Comparison of ENCODE assay signal across 7 mouse cellular contexts in genomic region chr4:32656918-32657662, GRCm38 (mm10). TPM values are rescaled to one million over a fixed set of nuclear protein-coding genes. Genes with fewer than 3 reads are reported as not detected.
DNase-seq lines count a peak whose midpoint lies in the region; ATAC-seq lines count a peak whose summit lies in the region.

Mdn1 (plus strand) TSS chr4:32657119.

- H3K27ac ChIP-seq in intestine, embryonic 16.5 days (ENCODE audit: low read length) = peak within 1 kb of the TSS; percentile 57; the same call in 1 of the 2 replicates
- H3K27ac ChIP-seq in midbrain, embryonic 11.5 days (ENCODE audit: low read depth, low read length) = peak within 1 kb of the TSS; percentile 59; the same call in 1 of the 2 replicates

- intact Hi-C loops in left cerebral cortex, postnatal 36 days (cut with DNase I) = no loop called here

- H3K4me1 ChIP-seq in intestine, embryonic 16.5 days (ENCODE audit: control insufficient read depth, insufficient read depth, low read length) = 0 out of 2 replicates have a peak, but pooled peaks cover 7% of the 10 kb centered on the region
- peaks cover 7% of the 10 kb centered on the region for H3K4me1 ChIP-seq in midbrain, embryonic 11.5 days (ENCODE audit: control insufficient read depth, insufficient read depth, low read length)

- H3K4me3 ChIP-seq in intestine, embryonic 16.5 days (ENCODE audit: low read length) = peak within 1 kb of the TSS; percentile 88
- peak within 1 kb of the TSS; percentile 94 for H3K4me3 ChIP-seq in midbrain, embryonic 11.5 days (ENCODE audit: low read depth, low read length)

- H3K9ac ChIP-seq in intestine, embryonic 16.5 days (ENCODE audit: low read depth, low read length) = peak within 1 kb of the TSS; percentile 79
- H3K9ac ChIP-seq in midbrain, embryonic 11.5 days (ENCODE audit: low read length) = peak within 1 kb of the TSS; percentile 76

- peak; percentile 94 for ATAC-seq in intestine, embryonic 16.5 days
- ATAC-seq in midbrain, embryonic 11.5 days (ENCODE audit: low FRiP score) = peak; percentile 94

- no peaks in the 10 kb centered on the region for H3K27me3 ChIP-seq in intestine, embryonic 16.5 days (replicated peaks; ENCODE audit: control insufficient read depth, insufficient read depth, low read length)
- H3K27me3 ChIP-seq in midbrain, embryonic 11.5 days (ENCODE audit: control insufficient read depth, insufficient read depth, low read length) = no peaks in the 10 kb centered on the region

- peak within 1 kb of the TSS; percentile 69 for H3K4me2 ChIP-seq in intestine, embryonic 16.5 days (ENCODE audit: low read depth, low read length)
- H3K4me2 ChIP-seq in midbrain, embryonic 11.5 days = peak within 1 kb of the TSS; percentile 72

- WGBS in intestine, embryonic 16.5 days = under 1% methylated on average over 68 of the region's 68 CpGs
- under 1% methylated on average over 68 of the region's 68 CpGs for WGBS in midbrain, embryonic 11.5 days

- 0 out of 2 replicates have a peak, but pooled peaks cover 3% of the 10 kb centered on the region for H3K36me3 ChIP-seq in intestine, embryonic 16.5 days (ENCODE audit: control insufficient read depth, insufficient read depth, low read length)
- H3K36me3 ChIP-seq in midbrain, embryonic 11.5 days (ENCODE audit: control insufficient read depth, insufficient read depth, low read length) = no peaks in the 10 kb centered on the region

- peak; percentile 91 for DNase-seq in adrenal gland, adult 8-10 months
- DNase-seq in embryo, embryonic 9.5 days (ENCODE audit: extremely low spot score) = peak; percentile 96
- DNase-seq in gastrocnemius, postnatal 4 days (ENCODE audit: low spot score in 2 of 2) = peak; percentile 95 to 96
- DNase-seq in left cerebral cortex, postnatal 36 days (ENCODE audit: low spot score in 2 of 2) = peak; percentile 96 to 98
- DNase-seq in midbrain, embryonic 11.5 days (ENCODE audit: low spot score, missing footprints) = peak; percentile 100
- peak; percentile 87 for DNase-seq in skeletal muscle tissue, adult 2 months (ENCODE audit: low read depth, low spot score)

- no peaks in the 10 kb centered on the region for H3K9me3 ChIP-seq in intestine, embryonic 16.5 days (ENCODE audit: control insufficient read depth, low read length)
- no peaks in the 10 kb centered on the region for H3K9me3 ChIP-seq in midbrain, embryonic 11.5 days (ENCODE audit: control insufficient read depth, low read length)

RNA-seq across cellular contexts. Expression of gene Mdn1, which starts in this region (rescaled TPM):
- total RNA-seq in adrenal gland, adult 8-10 months (2022) = 10 to 100 TPM; 27.0 to 37.2 (median 30.9) TPM
- 10 to 100 TPM; 16.8 to 19.0 TPM for total RNA-seq in gastrocnemius, postnatal 4 days (2021)
- polyA plus RNA-seq in intestine, embryonic 16.5 days (2015; fragmentation: Nextera tagmentation; extraction: Ambion mirVana) = 8.1 and 8.3 TPM in 2 replicates
- 10 to 100 TPM; 21.2 to 37.8 TPM for total RNA-seq in left cerebral cortex, postnatal 36 days (2021)
- 16.8 and 17.1 TPM in 2 replicates for polyA plus RNA-seq in midbrain, embryonic 11.5 days (2014; fragmentation: Nextera tagmentation; extraction: Ambion mirVana)

Comparison
In these comparisons a context has a peak if more than half of its experiments do, and no peak if none do; other contexts are left out.
1. Peak in every context shown above with its lines: DNase-seq, ATAC-seq, H3K4me3 ChIP-seq and H3K27ac ChIP-seq.